Mouse (Mus musculus): ENCODE measurements around the gene Gm10300. TPM values are rescaled to one million over a fixed set of nuclear protein-coding genes. Genes with fewer than 3 reads are reported as not detected.

The Gm10300 gene
- total and polyA plus RNA-seq, 2 experiments from 2014 or later, result 0.14 TPM; not detected in 1

DNA sequence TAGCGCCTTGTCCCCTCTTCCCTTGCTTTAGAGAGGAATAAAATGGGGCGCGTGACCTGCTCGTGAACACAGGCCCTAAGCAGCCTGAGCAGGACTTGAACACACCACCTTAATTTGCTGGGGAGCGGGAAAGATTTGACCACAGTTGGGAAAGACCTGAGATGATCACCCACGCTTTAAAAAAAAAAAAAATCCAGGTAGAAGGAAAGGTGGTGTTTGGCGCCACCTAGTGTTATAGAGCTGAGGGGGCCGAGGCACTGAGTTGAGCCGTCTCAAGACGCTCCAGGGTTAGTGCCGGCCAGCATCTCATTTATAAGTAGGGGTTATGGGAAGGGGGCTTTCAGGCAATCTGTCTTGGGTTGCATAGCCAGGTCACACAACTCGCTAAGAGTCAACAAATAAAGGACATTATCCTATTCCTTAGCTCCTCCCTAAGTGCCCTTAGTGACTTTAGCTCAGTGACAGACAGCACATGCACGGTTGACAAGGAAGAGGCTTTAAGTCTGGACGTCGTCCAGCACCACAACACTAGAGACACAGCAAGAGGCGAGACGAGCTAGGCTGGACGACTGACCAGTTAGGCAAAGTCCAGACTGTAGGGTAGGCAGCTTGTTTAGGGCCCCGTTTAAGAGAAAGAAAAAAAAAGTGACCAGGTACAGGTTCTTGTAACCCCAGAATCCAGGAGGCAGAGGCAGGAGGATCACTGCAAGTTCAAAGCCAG is 5.2 kb downstream of the Gm10300 start:
- Histone ChIP-seq H3K4me2 (ENCODE audit: low read depth) (no peak overlapping the region), H3K9me3 (ENCODE audit: low read length) (no peaks in the 10 kb centered on the region), H3K9ac (no peak overlapping the region), H3K27ac (ENCODE audit: low read depth, low read length) (no peak overlapping the region), H3K36me3 (ENCODE audit: insufficient read depth) (no peaks in the 10 kb centered on the region), H3K4me3 (ENCODE audit: low read depth, low read length) (no peak overlapping the region), H3K4me1 (ENCODE audit: insufficient read depth) (no peaks in the 10 kb centered on the region), H3K27me3 (ENCODE audit: insufficient read depth, low read length) (peaks cover 24% of the 10 kb centered on the region)
- DNase-seq (peak; percentile 82), ATAC-seq (no peak)
- 14% methylated on average over 19 of the region's 19 CpGs for WGBS
- TF ChIP-seq CTCF (IDR thresholded peaks at IDR 0.05; ENCODE audit: low read depth), result peak; percentile 92

DNA sequence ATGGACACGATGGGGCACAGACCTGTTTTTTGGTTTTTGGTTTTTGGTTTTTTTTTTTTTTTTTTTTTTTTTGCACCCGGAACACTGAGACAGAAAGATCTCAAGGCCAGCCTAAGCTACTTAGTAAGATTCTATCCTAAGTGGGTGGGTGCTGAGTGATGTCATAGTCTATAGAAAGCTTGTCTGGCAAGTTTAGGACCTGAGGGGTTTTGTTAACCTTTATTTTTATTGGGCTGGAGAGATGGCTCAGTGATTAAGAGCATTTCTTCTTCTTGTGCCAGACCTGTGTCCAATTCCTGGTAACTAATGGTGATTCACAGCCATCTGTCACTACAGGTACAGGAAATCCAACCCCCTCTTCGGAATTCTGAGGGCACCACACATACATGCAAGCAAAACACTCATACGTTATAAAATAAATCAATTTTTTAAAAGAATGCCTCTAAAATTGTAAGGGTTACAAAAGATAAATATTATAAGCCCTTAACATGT is 6.0 kb downstream of the Gm10300 start:
- Histone ChIP-seq H3K36me3 (ENCODE audit: insufficient read depth) (no peaks in the 10 kb centered on the region), H3K4me1 (ENCODE audit: insufficient read depth) (no peaks in the 10 kb centered on the region), H3K27me3 (ENCODE audit: insufficient read depth, low read length) (peaks cover 15% of the 10 kb centered on the region), H3K4me3 (ENCODE audit: low read depth, low read length) (no peak overlapping the region), H3K9ac (no peak overlapping the region), H3K27ac (ENCODE audit: low read depth, low read length) (no peak overlapping the region), H3K9me3 (ENCODE audit: low read length) (no peaks in the 10 kb centered on the region), H3K4me2 (ENCODE audit: low read depth) (no peak overlapping the region)
- no peak for TF ChIP-seq CTCF (IDR thresholded peaks at IDR 0.05; ENCODE audit: low read depth)
- DNase-seq, result no peak
- ATAC-seq, result no peak
- WGBS, result 71% methylated on average over 4 of the region's 4 CpGs

DNA sequence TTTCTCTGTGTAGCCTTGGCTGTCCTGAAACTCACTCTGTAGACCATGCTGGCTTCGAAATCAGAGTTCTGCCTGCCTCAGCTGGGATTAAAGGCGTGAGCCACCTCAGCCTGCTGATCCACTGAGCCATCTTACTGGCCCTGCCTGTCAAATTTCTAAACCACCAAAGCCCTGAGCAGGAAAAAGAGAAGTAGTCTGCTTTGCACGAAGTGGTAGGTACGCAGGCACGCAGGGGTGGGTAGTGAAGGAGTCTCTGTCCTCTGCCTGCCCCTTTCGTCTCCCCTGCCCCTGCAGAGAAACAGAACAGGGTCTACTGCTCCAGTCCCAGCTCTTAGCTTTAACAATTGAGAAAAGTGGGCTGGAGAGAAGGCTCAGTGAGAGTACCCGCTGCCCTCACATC is 10.6 kb downstream of the Gm10300 start:
- no peaks in the 10 kb centered on the region; the same call in 1 of the 2 replicates for H3K27me3 ChIP-seq (ENCODE audit: insufficient read depth, low read length)
- H3K4me2 ChIP-seq (ENCODE audit: low read depth), result no peak overlapping the region
- no peak overlapping the region for H3K9ac ChIP-seq
- no peak for TF ChIP-seq CTCF (IDR thresholded peaks at IDR 0.05; ENCODE audit: low read depth)
- H3K36me3 ChIP-seq (ENCODE audit: insufficient read depth), result no peaks in the 10 kb centered on the region
- H3K27ac ChIP-seq (ENCODE audit: low read depth, low read length), result no peak overlapping the region
- DNase-seq (no peak), ATAC-seq (no peak)
- H3K4me1 ChIP-seq (ENCODE audit: insufficient read depth), result no peaks in the 10 kb centered on the region
- H3K4me3 ChIP-seq (ENCODE audit: low read depth, low read length), result no peak overlapping the region
- WGBS, result 82% methylated on average over 7 of the region's 7 CpGs
- no peaks in the 10 kb centered on the region for H3K9me3 ChIP-seq (ENCODE audit: low read length)

DNA sequence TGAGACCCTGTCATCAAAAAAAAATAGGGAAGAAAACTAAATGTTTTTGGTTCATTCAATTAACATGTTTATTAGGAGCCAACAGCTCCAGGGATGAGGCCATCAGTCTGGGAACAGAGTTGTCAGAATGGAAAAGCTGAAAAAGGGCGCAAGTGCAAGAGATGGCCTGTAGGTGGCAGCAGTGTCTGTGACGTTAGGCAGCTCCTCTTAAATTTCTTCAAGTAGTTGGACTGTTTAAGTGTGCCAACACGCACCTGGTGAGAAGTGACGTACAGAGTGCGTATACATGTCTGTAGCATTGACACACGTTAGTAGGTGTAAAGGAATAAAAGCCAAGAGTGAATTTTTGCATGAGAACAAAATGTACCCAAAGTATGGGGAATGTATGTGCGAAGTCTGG is 14.4 kb downstream of the Gm10300 start:
- no peaks in the 10 kb centered on the region for H3K4me1 ChIP-seq (ENCODE audit: insufficient read depth)
- no peak overlapping the region for H3K27ac ChIP-seq (ENCODE audit: low read depth, low read length)
- ATAC-seq (peak; percentile 61), DNase-seq (peak; percentile 89)
- H3K9ac ChIP-seq, result no peak overlapping the region
- no peaks in the 10 kb centered on the region for H3K27me3 ChIP-seq (ENCODE audit: insufficient read depth, low read length)
- H3K4me3 ChIP-seq (ENCODE audit: low read depth, low read length), result no peak overlapping the region
- 16% methylated on average over 7 of the region's 7 CpGs for WGBS
- no peaks in the 10 kb centered on the region for H3K9me3 ChIP-seq (ENCODE audit: low read length)
- H3K4me2 ChIP-seq (ENCODE audit: low read depth), result no peak overlapping the region
- TF ChIP-seq CTCF (IDR thresholded peaks at IDR 0.05; ENCODE audit: low read depth), result peak; percentile 96
- no peaks in the 10 kb centered on the region for H3K36me3 ChIP-seq (ENCODE audit: insufficient read depth)

DNA sequence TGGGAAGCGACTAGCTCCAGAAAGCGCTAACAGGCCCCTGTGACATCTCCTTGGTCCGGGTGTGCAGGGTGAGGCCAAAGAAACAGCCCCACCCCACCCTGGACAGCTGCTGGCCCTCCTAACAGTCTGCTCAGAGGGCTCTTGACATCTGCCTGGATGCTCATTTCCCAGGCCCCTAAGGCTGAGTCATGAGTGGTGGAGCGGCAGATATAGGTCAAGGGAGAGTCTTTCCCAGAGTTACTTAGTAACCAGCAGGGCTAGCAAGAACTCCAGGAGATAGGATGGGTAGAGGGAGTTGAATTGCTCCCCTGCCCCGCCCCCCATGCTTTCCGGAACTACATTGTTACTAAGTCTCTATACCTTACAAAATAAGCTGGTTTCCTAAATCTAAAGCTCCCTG is 18.6 kb downstream of the Gm10300 start:
- no peak overlapping the region for H3K27ac ChIP-seq (ENCODE audit: low read depth, low read length)
- no peak overlapping the region for H3K9ac ChIP-seq
- H3K27me3 ChIP-seq (ENCODE audit: insufficient read depth, low read length), result no peaks in the 10 kb centered on the region
- TF ChIP-seq CTCF (IDR thresholded peaks at IDR 0.05; ENCODE audit: low read depth), result no peak
- H3K36me3 ChIP-seq (ENCODE audit: insufficient read depth), result no peaks in the 10 kb centered on the region
- no peak for ATAC-seq
- no peak overlapping the region for H3K4me3 ChIP-seq (ENCODE audit: low read depth, low read length)
- H3K4me2 ChIP-seq (ENCODE audit: low read depth), result no peak overlapping the region
- no peaks in the 10 kb centered on the region for H3K9me3 ChIP-seq (ENCODE audit: low read length)
- no peak for DNase-seq
- WGBS, result 85% methylated on average over 6 of the region's 6 CpGs
- no peaks in the 10 kb centered on the region for H3K4me1 ChIP-seq (ENCODE audit: insufficient read depth)

DNA sequence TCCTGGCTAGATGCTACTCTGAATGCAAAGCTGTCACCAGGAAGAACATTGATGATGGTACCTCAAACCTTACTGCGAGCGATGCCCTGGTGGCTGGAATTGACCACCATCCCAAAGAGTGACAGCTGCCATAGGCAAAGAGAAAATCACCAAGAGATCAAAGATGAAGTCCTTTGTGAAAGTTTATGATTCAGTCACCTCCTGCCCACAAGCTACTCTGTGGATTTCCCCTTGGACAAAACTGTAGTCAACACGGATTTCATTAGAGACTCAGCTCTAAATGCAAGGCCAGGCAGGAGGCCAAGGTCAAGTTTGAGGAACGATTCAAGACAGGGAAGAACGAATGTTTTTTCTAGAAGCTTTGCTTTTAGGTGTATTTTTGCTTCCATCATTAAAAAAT is 19.4 kb downstream of the Gm10300 start:
- Histone ChIP-seq H3K4me3 (ENCODE audit: low read depth, low read length) (no peak overlapping the region), H3K27ac (ENCODE audit: low read depth, low read length) (no peak overlapping the region), H3K27me3 (ENCODE audit: insufficient read depth, low read length) (no peaks in the 10 kb centered on the region), H3K4me2 (ENCODE audit: low read depth) (no peak overlapping the region), H3K9ac (no peak overlapping the region), H3K36me3 (ENCODE audit: insufficient read depth) (no peaks in the 10 kb centered on the region), H3K9me3 (ENCODE audit: low read length) (no peaks in the 10 kb centered on the region), H3K4me1 (ENCODE audit: insufficient read depth) (no peaks in the 10 kb centered on the region)
- no peak for ATAC-seq
- DNase-seq, result no peak
- no peak for TF ChIP-seq CTCF (IDR thresholded peaks at IDR 0.05; ENCODE audit: low read depth)
- WGBS, result 86% methylated on average over 5 of the region's 5 CpGs

DNA sequence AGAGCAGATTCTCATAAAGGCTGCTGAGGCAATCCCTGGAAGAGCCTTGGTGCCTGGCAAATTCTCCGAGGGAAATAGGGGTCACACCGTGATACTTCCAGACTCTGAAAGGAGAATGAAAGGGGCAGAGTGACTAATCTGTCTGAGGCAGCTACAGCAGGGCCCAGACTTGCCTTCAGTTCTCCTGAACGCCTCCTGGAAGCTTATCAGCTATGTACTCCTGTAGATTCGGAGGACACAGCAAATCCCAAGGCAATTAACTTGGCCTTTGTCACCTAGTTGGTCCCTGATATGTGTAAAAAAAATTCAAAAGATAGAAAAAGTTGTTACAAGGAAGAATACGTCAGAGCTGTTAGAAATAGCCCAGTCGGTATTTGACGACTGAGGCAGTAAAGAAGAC is 20.5 kb downstream of the Gm10300 start:
- H3K36me3 ChIP-seq (ENCODE audit: insufficient read depth), result no peaks in the 10 kb centered on the region
- DNase-seq, result no peak
- H3K27ac ChIP-seq (ENCODE audit: low read depth, low read length), result no peak overlapping the region
- no peak overlapping the region for H3K4me2 ChIP-seq (ENCODE audit: low read depth)
- WGBS, result 79% methylated on average over 7 of the region's 7 CpGs
- H3K4me1 ChIP-seq (ENCODE audit: insufficient read depth), result no peaks in the 10 kb centered on the region
- ATAC-seq, result no peak
- no peaks in the 10 kb centered on the region for H3K27me3 ChIP-seq (ENCODE audit: insufficient read depth, low read length)
- no peak for TF ChIP-seq CTCF (IDR thresholded peaks at IDR 0.05; ENCODE audit: low read depth)
- H3K9me3 ChIP-seq (ENCODE audit: low read length), result no peaks in the 10 kb centered on the region
- H3K9ac ChIP-seq, result no peak overlapping the region
- no peak overlapping the region for H3K4me3 ChIP-seq (ENCODE audit: low read depth, low read length)

All from forebrain, postnatal 0 days (tissue).